Mouse (Mus musculus) urinary bladder, postnatal 14 days (tissue): ENCODE results near the gene Alyref.

Experiments
- DNase-seq: peaks from one replicate; pipeline ENCODE4 v3.0.0; 2021; ENCODE audit warnings: low spot score

Alyref gene

GRCm38 (mm10) chr11:120542376-120542775 lies 55.8 kb downstream of the Alyref start:
- no peak for DNase-seq
